Mouse (Mus musculus): ENCODE measurements around the gene Mtmr1.

Mtmr1 gene

GRCm38 (mm10) chrX:71378435-71378834 is 13.9 kb downstream of the Mtmr1 start:
- TF ChIP-seq POU5F1 (IDR thresholded peaks at IDR 0.05; ENCODE audit: borderline replicate concordance, low read length) (no peak), CTCF (conservative IDR thresholded peaks at IDR 0.05; ENCODE audit: low read length) (no peak), NANOG (IDR thresholded peaks at IDR 0.05; ENCODE audit: borderline replicate concordance, low read length) (no peak)
- H3K9me3 ChIP-seq (ENCODE audit: low read length): no peaks in the 10 kb centered on the region
- H3K4me3 ChIP-seq (replicated peaks; ENCODE audit: low read length): no peak overlapping the region
- no peaks in the 10 kb centered on the region for H3K27me3 ChIP-seq (ENCODE audit: insufficient read depth, low read length)
- no peaks in the 10 kb centered on the region for H3K36me3 ChIP-seq (ENCODE audit: insufficient read depth, low read length)
- no peaks in the 10 kb centered on the region for H3K4me1 ChIP-seq (replicated peaks; ENCODE audit: low read depth, low read length)

DNA sequence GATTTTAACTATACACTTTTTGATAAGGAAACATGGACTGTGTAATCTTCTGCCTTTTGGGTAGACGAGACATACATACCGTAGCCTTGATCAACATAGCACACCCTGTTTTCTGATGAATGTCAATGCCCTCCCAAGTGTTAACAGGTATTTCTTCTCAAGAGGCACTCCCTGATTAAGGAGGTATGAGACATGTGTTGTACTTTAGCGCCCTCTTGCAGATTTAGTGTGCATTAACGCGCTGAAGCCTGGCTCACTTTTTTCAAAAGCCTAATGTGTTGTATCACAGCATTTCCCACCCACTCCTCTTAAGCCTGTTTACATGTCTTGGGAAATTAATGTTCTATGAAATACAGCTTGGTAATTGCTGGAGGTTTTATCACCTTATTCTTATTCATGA is 17.0 kb downstream of the Mtmr1 start:
- Histone ChIP-seq H3K27me3 (ENCODE audit: insufficient read depth, low read length) (no peaks in the 10 kb centered on the region), H3K4me1 (replicated peaks; ENCODE audit: low read depth, low read length) (no peaks in the 10 kb centered on the region), H3K36me3 (ENCODE audit: insufficient read depth, low read length) (no peaks in the 10 kb centered on the region), H3K9me3 (ENCODE audit: low read length) (no peaks in the 10 kb centered on the region), H3K4me3 (replicated peaks; ENCODE audit: low read length) (no peak overlapping the region)
- TF ChIP-seq POU5F1 (IDR thresholded peaks at IDR 0.05; ENCODE audit: borderline replicate concordance, low read length) (no peak), NANOG (IDR thresholded peaks at IDR 0.05; ENCODE audit: borderline replicate concordance, low read length) (no peak), CTCF (conservative IDR thresholded peaks at IDR 0.05; ENCODE audit: low read length) (no peak; the same call in 1 of the 2 replicates)

DNA sequence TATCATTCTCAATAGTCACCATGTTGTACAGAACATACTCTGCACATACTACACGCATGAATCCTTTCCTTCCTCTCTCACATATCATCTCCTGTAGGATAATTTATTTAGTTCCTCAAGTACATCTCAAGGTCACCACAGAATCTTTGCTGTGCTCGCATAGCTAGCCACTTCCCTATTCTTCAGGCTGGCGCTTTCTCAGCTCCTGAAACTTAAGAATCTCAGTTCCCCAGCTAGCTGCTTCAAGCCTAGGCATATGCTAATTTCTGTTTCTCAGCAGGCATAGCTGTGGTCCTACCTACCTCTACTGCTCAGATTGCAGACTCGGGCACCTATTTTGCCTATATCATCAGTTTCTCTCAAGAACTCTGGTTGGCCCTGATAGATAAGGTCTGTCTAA is 31.8 kb downstream of the Mtmr1 start:
- H3K27me3 ChIP-seq (ENCODE audit: insufficient read depth, low read length): no peaks in the 10 kb centered on the region
- no peaks in the 10 kb centered on the region for H3K9me3 ChIP-seq (ENCODE audit: low read length)
- TF ChIP-seq CTCF (conservative IDR thresholded peaks at IDR 0.05; ENCODE audit: low read length) (no peak), NANOG (IDR thresholded peaks at IDR 0.05; ENCODE audit: borderline replicate concordance, low read length) (no peak), POU5F1 (IDR thresholded peaks at IDR 0.05; ENCODE audit: borderline replicate concordance, low read length) (no peak)
- no peaks in the 10 kb centered on the region for H3K36me3 ChIP-seq (ENCODE audit: insufficient read depth, low read length)
- no peak overlapping the region for H3K4me3 ChIP-seq (replicated peaks; ENCODE audit: low read length)
- no peaks in the 10 kb centered on the region for H3K4me1 ChIP-seq (replicated peaks; ENCODE audit: low read depth, low read length)

DNA sequence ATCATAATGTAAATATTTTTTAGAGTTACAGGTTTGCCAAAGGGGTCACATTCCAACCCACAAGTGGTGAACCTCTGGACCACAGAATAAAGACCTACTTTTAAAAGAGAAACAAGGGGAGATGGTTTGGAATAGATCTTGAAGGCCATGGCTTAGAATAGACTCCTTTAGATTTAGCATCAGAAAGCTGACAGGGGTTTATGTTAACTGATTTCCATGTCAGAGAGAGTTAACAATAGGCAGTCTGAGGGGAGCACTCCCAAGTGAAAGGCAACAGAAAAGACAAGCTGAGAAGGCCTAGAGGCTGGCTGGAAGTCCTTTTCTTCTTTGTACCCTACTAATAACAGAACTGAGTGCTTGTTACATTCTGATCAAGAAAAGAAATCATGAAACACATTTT is 41.7 kb downstream of the Mtmr1 start:
- TF ChIP-seq NANOG (IDR thresholded peaks at IDR 0.05; ENCODE audit: borderline replicate concordance, low read length) (peak; percentile 58; the same call in 1 of the 2 replicates), CTCF (conservative IDR thresholded peaks at IDR 0.05; ENCODE audit: low read length) (no peak), POU5F1 (IDR thresholded peaks at IDR 0.05; ENCODE audit: borderline replicate concordance, low read length) (no peak)
- H3K27me3 ChIP-seq (ENCODE audit: insufficient read depth, low read length): no peaks in the 10 kb centered on the region
- no peak overlapping the region for H3K4me3 ChIP-seq (replicated peaks; ENCODE audit: low read length)
- peaks cover 7% of the 10 kb centered on the region; the same call in 1 of the 2 replicates for H3K9me3 ChIP-seq (ENCODE audit: low read length)
- peaks cover 8% of the 10 kb centered on the region for H3K4me1 ChIP-seq (replicated peaks; ENCODE audit: low read depth, low read length)
- H3K36me3 ChIP-seq (ENCODE audit: insufficient read depth, low read length): no peaks in the 10 kb centered on the region

DNA sequence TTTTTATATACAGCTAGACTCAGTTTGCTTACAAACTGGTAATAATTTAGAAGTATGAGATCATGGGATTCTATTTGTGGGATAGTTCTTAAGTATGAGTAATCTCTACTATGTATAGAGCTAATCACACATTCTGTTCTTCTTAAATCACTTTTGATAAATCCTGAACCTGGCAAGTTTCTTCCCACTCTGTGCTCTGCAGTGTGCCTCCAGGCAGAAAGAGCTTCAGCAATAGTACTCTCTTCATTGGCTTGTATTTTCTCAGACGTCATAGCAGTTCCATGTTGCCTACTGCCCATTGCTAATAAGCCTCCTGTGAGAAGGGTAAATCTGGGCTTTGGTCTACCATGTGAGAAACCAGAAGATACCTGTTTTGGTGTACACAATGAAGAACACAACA is 43.8 kb downstream of the Mtmr1 start:
- TF ChIP-seq POU5F1 (IDR thresholded peaks at IDR 0.05; ENCODE audit: borderline replicate concordance, low read length): no peak
- no peak for TF ChIP-seq CTCF (conservative IDR thresholded peaks at IDR 0.05; ENCODE audit: low read length)
- TF ChIP-seq NANOG (IDR thresholded peaks at IDR 0.05; ENCODE audit: borderline replicate concordance, low read length): no peak
- Histone ChIP-seq H3K4me3 (replicated peaks; ENCODE audit: low read length) (no peak overlapping the region), H3K27me3 (ENCODE audit: insufficient read depth, low read length) (no peaks in the 10 kb centered on the region), H3K9me3 (ENCODE audit: low read length) (peaks cover 7% of the 10 kb centered on the region; the same call in 1 of the 2 replicates), H3K36me3 (ENCODE audit: insufficient read depth, low read length) (no peaks in the 10 kb centered on the region), H3K4me1 (replicated peaks; ENCODE audit: low read depth, low read length) (peaks cover 8% of the 10 kb centered on the region)

- no peaks in the 10 kb centered on the region for H3K27me3 ChIP-seq (ENCODE audit: insufficient read depth, low read length)
- peaks cover 7% of the 10 kb centered on the region; the same call in 1 of the 2 replicates for H3K9me3 ChIP-seq (ENCODE audit: low read length)
- H3K36me3 ChIP-seq (ENCODE audit: insufficient read depth, low read length): no peaks in the 10 kb centered on the region
- H3K4me3 ChIP-seq (replicated peaks; ENCODE audit: low read length): no peak overlapping the region
- no peaks in the 10 kb centered on the region for H3K4me1 ChIP-seq (replicated peaks; ENCODE audit: low read depth, low read length)
- TF ChIP-seq CTCF (conservative IDR thresholded peaks at IDR 0.05; ENCODE audit: low read length) (no peak), POU5F1 (IDR thresholded peaks at IDR 0.05; ENCODE audit: borderline replicate concordance, low read length) (no peak), NANOG (IDR thresholded peaks at IDR 0.05; ENCODE audit: borderline replicate concordance, low read length) (no peak)
These were observed 48.2 kb downstream of the Mtmr1 start for GRCm38 (mm10) chrX:71412776-71413175.

GRCm38 (mm10) chrX:71413616-71414015 is 49.1 kb downstream of the Mtmr1 start:
- Histone ChIP-seq H3K27me3 (ENCODE audit: insufficient read depth, low read length) (no peaks in the 10 kb centered on the region), H3K4me3 (replicated peaks; ENCODE audit: low read length) (no peak overlapping the region), H3K4me1 (replicated peaks; ENCODE audit: low read depth, low read length) (no peaks in the 10 kb centered on the region), H3K36me3 (ENCODE audit: insufficient read depth, low read length) (no peaks in the 10 kb centered on the region), H3K9me3 (ENCODE audit: low read length) (peaks cover 7% of the 10 kb centered on the region; the same call in 1 of the 2 replicates)
- no peak for TF ChIP-seq CTCF (conservative IDR thresholded peaks at IDR 0.05; ENCODE audit: low read length)
- no peak for TF ChIP-seq NANOG (IDR thresholded peaks at IDR 0.05; ENCODE audit: borderline replicate concordance, low read length)
- TF ChIP-seq POU5F1 (IDR thresholded peaks at IDR 0.05; ENCODE audit: borderline replicate concordance, low read length): no peak

- Histone ChIP-seq H3K27me3 (ENCODE audit: insufficient read depth, low read length) (no peaks in the 10 kb centered on the region), H3K36me3 (ENCODE audit: insufficient read depth, low read length) (no peaks in the 10 kb centered on the region), H3K4me1 (replicated peaks; ENCODE audit: low read depth, low read length) (no peaks in the 10 kb centered on the region), H3K9me3 (ENCODE audit: low read length) (no peaks in the 10 kb centered on the region), H3K4me3 (replicated peaks; ENCODE audit: low read length) (no peak overlapping the region)
- peak; percentile 13; the same call in 1 of the 2 replicates for TF ChIP-seq CTCF (conservative IDR thresholded peaks at IDR 0.05; ENCODE audit: low read length)
- TF ChIP-seq POU5F1 (IDR thresholded peaks at IDR 0.05; ENCODE audit: borderline replicate concordance, low read length): no peak
These were observed 60.3 kb downstream of the Mtmr1 start for GRCm38 (mm10) chrX:71424852-71425251.

Data from E14TG2a.4 (cell line).